Mouse (Mus musculus): ENCODE results near the gene Pi4ka.

Gene Pi4ka

GRCm38 (mm10) chr16:17405736-17406443 lies at the start of gene Pi4ka, which contains the start of gene Snap29:
Gene Pi4ka, minus strand, starts transcription at chr16:17406314.
Gene Snap29, plus strand, starts transcription at chr16:17405986.
- peak; percentile 100 for DNase-seq (ENCODE audit: extremely low spot score)

GRCm38 (mm10) chr16:17452373-17452715 lies 46.2 kb upstream of the Pi4ka start:
- no peak for DNase-seq (ENCODE audit: extremely low spot score)

- peak; percentile 99 for DNase-seq (ENCODE audit: extremely low spot score)
Observed at GRCm38 (mm10) chr16:17451541-17452372, 45.6 kb upstream of the Pi4ka start, which contains the start of gene Crkl. Gene Crkl, plus strand, starts transcription at chr16:17451987.

GRCm38 (mm10) chr16:17432576-17432975 lies 26.5 kb upstream of the Pi4ka start:
- DNase-seq (ENCODE audit: extremely low spot score) = no peak

- DNase-seq (ENCODE audit: extremely low spot score) = no peak
Observed at GRCm38 (mm10) chr16:17423021-17423420, 16.9 kb upstream of the Pi4ka start.

GRCm38 (mm10) chr16:17410209-17410608 lies 4.1 kb upstream of the Pi4ka start:
- no peak for DNase-seq (ENCODE audit: extremely low spot score)

GRCm38 (mm10) chr16:17409046-17409445 lies 2.9 kb upstream of the Pi4ka start:
- DNase-seq (ENCODE audit: extremely low spot score) = no peak

GRCm38 (mm10) chr16:17406512-17407231 lies 558 bp upstream of the Pi4ka start:
- no peak for DNase-seq (ENCODE audit: extremely low spot score)

GRCm38 (mm10) chr16:17405271-17405696 lies 830 bp downstream of the Pi4ka start:
- DNase-seq (ENCODE audit: extremely low spot score) = no peak

GRCm38 (mm10) chr16:17402855-17403254 lies 3.3 kb downstream of the Pi4ka start:
- peak; percentile 27 for DNase-seq (ENCODE audit: extremely low spot score)

- DNase-seq (ENCODE audit: extremely low spot score) = no peak
Observed at GRCm38 (mm10) chr16:17392784-17393183, 13.3 kb downstream of the Pi4ka start.

GRCm38 (mm10) chr16:17383594-17384326 lies 22.4 kb downstream of the Pi4ka start:
- no peak for DNase-seq (ENCODE audit: extremely low spot score)

- DNase-seq (ENCODE audit: extremely low spot score) = no peak
Observed at GRCm38 (mm10) chr16:17382306-17382705, 23.8 kb downstream of the Pi4ka start.

- no peak for DNase-seq (ENCODE audit: extremely low spot score)
Observed at GRCm38 (mm10) chr16:17358787-17359186, 47.3 kb downstream of the Pi4ka start.

GRCm38 (mm10) chr16:17356031-17356430 lies 50.1 kb downstream of the Pi4ka start:
- no peak for DNase-seq (ENCODE audit: extremely low spot score)

- no peak for DNase-seq (ENCODE audit: extremely low spot score)
Observed at GRCm38 (mm10) chr16:17346766-17347165, 59.3 kb downstream of the Pi4ka start.

GRCm38 (mm10) chr16:17345813-17346155 lies 60.3 kb downstream of the Pi4ka start:
- no peak for DNase-seq (ENCODE audit: extremely low spot score)

GRCm38 (mm10) chr16:17345141-17345812 lies 60.8 kb downstream of the Pi4ka start:
- DNase-seq (ENCODE audit: extremely low spot score) = no peak

GRCm38 (mm10) chr16:17341847-17342246 lies 64.3 kb downstream of the Pi4ka start:
- no peak for DNase-seq (ENCODE audit: extremely low spot score)

GRCm38 (mm10) chr16:17340705-17341104 lies 65.4 kb downstream of the Pi4ka start:
- no peak for DNase-seq (ENCODE audit: extremely low spot score)

- DNase-seq (ENCODE audit: extremely low spot score) = no peak
Observed at GRCm38 (mm10) chr16:17339701-17340100, 66.4 kb downstream of the Pi4ka start.

All from embryo, embryonic 9.5 days (tissue).